Mouse (Mus musculus): ENCODE data around the gene Kit.

GRCm38 (mm10) chr5:75606898-75607297 lies 32.2 kb downstream of the Kit start:
- TF ChIP-seq CHD2 (IDR thresholded peaks at IDR 0.05; ENCODE audit: low read depth, low read length) (no peak), HCFC1 (IDR thresholded peaks at IDR 0.05; ENCODE audit: borderline replicate concordance, insufficient read depth, low read length) (no peak), MAFK (IDR thresholded peaks at IDR 0.05; ENCODE audit: insufficient read depth, low read depth, low read length) (no peak), ZC3H11A (IDR thresholded peaks at IDR 0.05; ENCODE audit: borderline replicate concordance, low read depth, low read length) (no peak)
